Mouse (Mus musculus) ZHBTc4 (cell line): Measurements from ENCODE around the gene Clybl.

ENCODE experiments used
- DNase-seq: peaks from one replicate; pipeline ENCODE4 v3.0.0-alpha.2; 2011; ENCODE audit warnings: low read depth, low spot score

Clybl gene

GRCm38 (mm10) chr14:122385758-122386157, 204.3 kb downstream of the Clybl start:
- no peak for DNase-seq

GRCm38 (mm10) chr14:122386281-122387130, 205.0 kb downstream of the Clybl start:
- no peak for DNase-seq

GRCm38 (mm10) chr14:122387781-122388180, 206.3 kb downstream of the Clybl start:
- DNase-seq: no peak

GRCm38 (mm10) chr14:122388431-122389031, 207.0 kb downstream of the Clybl start:
- DNase-seq: peak; percentile 43

GRCm38 (mm10) chr14:122389684-122390370, 208.3 kb downstream of the Clybl start:
- no peak for DNase-seq

- no peak for DNase-seq
Measured at GRCm38 (mm10) chr14:122390935-122391334, 209.4 kb downstream of the Clybl start.

GRCm38 (mm10) chr14:122393119-122393518, 211.6 kb downstream of the Clybl start:
- DNase-seq: peak; percentile 44

- DNase-seq: no peak
Measured at GRCm38 (mm10) chr14:122398676-122399075, 217.2 kb downstream of the Clybl start.

GRCm38 (mm10) chr14:122399906-122400305, 218.4 kb downstream of the Clybl start:
- DNase-seq: no peak

- DNase-seq: no peak
Measured at GRCm38 (mm10) chr14:122401886-122402285, 220.4 kb downstream of the Clybl start.

- DNase-seq: no peak
Measured at GRCm38 (mm10) chr14:122402716-122403258, 221.3 kb downstream of the Clybl start.

GRCm38 (mm10) chr14:122403422-122403940, 222.0 kb downstream of the Clybl start:
- DNase-seq: no peak

- DNase-seq: no peak
Measured at GRCm38 (mm10) chr14:122404596-122405154, 223.2 kb downstream of the Clybl start.

GRCm38 (mm10) chr14:122405236-122405635, 223.7 kb downstream of the Clybl start:
- no peak for DNase-seq

GRCm38 (mm10) chr14:122405897-122406540, 224.5 kb downstream of the Clybl start:
- DNase-seq: no peak

GRCm38 (mm10) chr14:122406541-122407219, 225.2 kb downstream of the Clybl start:
- peak; percentile 42 for DNase-seq

- DNase-seq: no peak
Measured at GRCm38 (mm10) chr14:122412841-122413541, 231.5 kb downstream of the Clybl start.

GRCm38 (mm10) chr14:122413542-122413928, 232.0 kb downstream of the Clybl start:
- no peak for DNase-seq

GRCm38 (mm10) chr14:122414786-122415185, 233.3 kb downstream of the Clybl start:
- peak; percentile 65 for DNase-seq
